Mouse (Mus musculus): ENCODE results near the gene Hoxd11.

Hoxd11 gene

DNA sequence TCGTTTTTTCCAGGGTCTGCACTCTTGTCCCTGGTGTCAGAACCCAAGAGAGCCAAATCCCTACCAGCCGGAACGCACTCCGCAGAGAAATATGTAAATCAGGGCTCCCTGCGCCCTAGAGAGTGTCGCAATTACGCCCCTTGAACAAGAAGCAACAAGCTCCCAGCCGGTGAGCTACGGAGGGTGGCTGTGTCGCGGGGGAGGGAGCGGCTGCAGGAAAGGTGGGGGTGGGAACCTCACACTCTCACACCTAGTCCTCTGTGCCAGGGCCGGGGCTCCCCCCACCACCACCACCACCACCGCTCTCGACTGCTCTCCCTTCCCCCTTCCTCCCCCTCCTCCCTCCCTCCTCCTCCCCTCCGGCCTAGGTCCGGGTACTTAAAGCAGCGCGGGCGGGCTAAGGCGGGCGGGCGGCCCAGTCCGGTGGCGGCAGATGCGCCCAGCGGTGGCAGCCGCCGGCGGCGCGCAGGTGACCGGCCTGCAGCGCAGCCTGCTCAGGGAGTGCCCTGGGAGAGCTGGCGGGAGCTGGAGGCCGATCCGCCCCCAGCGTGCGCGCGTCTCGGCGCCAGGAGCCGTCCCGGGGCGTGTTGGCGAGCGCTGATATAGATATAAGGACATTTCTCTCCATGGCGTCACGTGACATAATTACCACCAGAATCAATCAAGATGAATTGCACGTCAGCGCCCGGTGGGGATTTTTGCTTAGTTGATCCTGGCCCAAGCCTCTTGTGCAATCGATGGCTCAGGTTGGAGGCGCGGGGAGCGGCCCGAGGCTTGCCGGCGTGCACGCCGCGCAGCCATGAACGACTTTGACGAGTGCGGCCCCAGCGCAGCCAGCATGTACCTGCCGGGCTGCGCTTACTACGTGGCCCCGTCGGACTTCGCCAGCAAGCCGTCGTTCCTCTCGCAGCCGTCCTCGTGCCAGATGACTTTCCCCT, 2.5 kb downstream of the Hoxd11 start:
- no peak for DNase-seq (ENCODE audit: low spot score in 2 of 2)

GRCm38 (mm10) chr2:74682796-74683195, 3.4 kb downstream of the Hoxd11 start:
- DNase-seq (ENCODE audit: low spot score in 2 of 2), result no peak

GRCm38 (mm10) chr2:74683471-74683951, 4.2 kb downstream of the Hoxd11 start:
- DNase-seq (ENCODE audit: low spot score in 2 of 2), result no peak

- DNase-seq (ENCODE audit: low spot score in 2 of 2), result no peak
Observed at GRCm38 (mm10) chr2:74684106-74684505, 4.7 kb downstream of the Hoxd11 start.

GRCm38 (mm10) chr2:74685059-74685603, 5.8 kb downstream of the Hoxd11 start:
- DNase-seq (ENCODE audit: low spot score in 2 of 2), result no peak

- peak in 1 of 2 experiments; percentile 41 for DNase-seq (ENCODE audit: low spot score in 2 of 2)
Observed at GRCm38 (mm10) chr2:74686301-74686987, 7.1 kb downstream of the Hoxd11 start.

DNA sequence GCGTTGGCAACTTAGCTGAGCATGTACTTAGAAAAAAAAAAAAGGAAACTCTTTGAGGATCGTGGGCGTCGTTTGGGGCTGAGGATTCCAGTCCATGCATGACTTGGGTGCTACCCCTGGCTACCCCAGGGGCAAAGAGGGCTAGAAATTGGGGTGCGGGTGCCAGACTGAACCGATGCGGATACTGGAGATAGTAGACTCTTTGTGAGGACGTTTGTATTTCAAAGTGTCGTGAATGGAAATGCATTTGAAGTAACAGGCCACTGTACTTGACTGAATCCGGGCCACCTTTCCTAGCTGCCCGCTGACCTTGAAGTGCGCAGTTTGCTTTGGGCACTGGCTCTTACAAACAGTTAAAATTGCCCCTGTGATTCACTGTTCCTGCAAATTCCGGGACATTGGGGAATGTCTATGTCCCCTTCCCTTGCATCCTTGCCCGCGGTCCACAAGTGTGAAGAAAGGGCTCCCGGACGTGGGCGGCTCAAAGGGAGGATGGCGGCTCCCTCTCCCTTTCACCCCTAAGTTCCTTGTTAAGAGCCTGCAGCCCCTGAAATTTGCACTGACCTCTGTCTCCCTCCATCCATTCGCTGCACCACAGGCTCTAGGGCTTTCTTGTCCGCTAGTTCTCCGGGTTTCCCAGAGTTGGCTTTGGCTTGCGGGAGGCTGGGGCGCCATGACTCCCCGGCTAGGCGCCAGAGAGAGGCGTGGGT, 7.8 kb downstream of the Hoxd11 start:
- DNase-seq (ENCODE audit: low spot score in 2 of 2), result no peak

- no peak for DNase-seq (ENCODE audit: low spot score in 2 of 2)
Observed at GRCm38 (mm10) chr2:74687698-74688555, 8.6 kb downstream of the Hoxd11 start.

DNA sequence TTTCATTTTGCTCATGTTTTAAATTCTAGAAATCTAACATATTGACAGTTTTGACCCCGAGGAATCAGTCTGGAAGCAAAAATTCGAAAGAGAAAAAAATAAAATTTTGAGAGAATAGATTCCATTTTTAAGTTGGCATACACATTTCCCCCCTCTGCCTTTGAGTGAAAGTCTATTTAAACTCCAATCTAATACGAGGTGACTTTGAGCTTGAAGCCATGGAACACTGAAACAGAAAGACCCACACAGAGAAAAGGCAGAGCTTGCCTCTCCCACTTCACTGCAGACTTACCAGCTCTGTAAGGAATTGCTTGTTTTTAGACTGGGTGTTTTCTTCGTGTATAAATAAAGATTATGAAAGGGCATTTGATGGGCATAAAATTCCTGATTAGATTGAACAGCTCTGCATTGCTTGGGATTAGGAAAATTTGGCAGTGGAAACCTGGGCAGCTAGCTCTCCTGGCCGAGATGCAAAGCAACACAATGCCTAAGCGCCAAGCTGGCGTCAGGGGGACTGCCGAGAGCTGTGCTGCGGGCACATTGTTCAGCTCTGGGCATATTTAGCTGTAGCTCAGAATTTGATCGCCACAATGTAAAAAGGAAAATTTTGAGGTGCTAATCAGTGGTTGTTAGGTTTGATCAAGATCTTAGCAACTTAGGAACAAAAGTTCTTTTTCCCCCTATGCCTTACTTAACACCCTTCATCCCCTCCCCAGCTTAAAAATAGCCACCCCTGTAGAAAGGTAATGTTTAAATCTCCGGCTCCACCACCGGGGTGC, 9.6 kb downstream of the Hoxd11 start:
- no peak for DNase-seq (ENCODE audit: low spot score in 2 of 2)

- DNase-seq (ENCODE audit: low spot score in 2 of 2), result no peak
Observed at GRCm38 (mm10) chr2:74689574-74690337, 10.4 kb downstream of the Hoxd11 start.

DNA sequence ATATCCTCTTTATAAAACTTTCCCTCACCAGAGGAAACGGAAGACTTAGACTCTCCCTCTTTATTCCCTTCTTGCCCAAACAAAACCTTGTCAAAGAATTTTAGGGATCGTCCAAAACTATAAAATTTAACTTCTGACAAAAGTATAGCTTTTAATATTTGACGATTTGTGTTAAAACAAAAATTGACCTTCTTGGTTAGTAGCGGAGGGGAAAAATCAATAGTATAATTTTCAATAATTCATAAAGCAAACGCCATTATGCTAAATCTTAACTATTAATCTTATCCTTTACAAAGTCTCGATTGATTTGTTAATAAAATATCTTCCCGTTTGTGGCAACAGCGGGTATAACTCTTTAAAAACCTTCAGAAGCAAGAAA, 11.0 kb downstream of the Hoxd11 start:
- DNase-seq (ENCODE audit: low spot score in 2 of 2), result no peak

DNA sequence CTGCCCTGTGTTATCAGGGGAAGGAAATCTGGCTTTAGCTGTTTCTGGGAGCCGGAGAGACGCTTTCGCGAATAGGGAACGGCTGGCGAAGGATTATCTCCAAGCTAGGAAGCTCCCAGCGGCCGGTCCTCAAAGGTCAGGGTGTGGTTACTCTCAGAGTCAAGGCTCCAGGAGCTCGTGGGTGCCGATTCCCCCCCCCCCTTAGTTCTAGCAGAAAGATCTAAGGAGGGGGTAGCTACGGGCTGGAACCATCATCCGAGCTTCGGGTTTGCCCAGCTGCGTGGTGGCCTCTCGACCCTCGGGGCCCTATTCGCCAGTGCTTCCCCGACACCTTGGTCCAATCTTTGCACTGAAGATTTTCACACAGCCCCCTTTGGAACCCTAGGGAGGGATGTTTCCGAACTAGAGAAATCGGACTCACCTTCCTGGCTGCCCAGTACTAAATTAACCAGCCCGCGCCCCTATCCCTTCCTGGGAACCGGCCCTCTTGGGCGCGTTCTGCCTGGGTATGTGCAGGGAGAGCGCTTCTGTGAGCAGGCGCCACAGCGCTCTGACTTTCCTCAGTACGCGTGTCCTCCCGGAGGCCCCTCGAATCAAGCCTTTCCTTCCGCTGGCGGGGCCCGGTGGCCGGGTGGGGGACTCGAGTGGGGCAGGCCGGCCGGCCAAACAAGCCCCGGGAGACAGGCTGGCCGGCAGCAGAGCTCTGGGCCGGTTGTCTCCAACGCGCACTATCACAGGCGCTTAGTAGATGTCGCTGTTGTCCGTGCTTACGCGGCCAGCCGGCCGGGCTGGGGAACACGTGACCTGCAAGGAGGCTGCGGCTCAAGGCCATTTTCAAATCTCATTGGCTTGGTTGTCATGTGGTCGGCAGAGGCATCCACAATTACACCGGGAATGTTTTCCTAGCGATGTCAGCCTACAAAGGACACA, 11.9 kb downstream of the Hoxd11 start, which contains the start of gene Hoxd10:
Hoxd10 (plus strand) TSS at position 903 of the 930 bp plus-strand sequence.
- DNase-seq (ENCODE audit: low spot score in 2 of 2), result no peak

DNA sequence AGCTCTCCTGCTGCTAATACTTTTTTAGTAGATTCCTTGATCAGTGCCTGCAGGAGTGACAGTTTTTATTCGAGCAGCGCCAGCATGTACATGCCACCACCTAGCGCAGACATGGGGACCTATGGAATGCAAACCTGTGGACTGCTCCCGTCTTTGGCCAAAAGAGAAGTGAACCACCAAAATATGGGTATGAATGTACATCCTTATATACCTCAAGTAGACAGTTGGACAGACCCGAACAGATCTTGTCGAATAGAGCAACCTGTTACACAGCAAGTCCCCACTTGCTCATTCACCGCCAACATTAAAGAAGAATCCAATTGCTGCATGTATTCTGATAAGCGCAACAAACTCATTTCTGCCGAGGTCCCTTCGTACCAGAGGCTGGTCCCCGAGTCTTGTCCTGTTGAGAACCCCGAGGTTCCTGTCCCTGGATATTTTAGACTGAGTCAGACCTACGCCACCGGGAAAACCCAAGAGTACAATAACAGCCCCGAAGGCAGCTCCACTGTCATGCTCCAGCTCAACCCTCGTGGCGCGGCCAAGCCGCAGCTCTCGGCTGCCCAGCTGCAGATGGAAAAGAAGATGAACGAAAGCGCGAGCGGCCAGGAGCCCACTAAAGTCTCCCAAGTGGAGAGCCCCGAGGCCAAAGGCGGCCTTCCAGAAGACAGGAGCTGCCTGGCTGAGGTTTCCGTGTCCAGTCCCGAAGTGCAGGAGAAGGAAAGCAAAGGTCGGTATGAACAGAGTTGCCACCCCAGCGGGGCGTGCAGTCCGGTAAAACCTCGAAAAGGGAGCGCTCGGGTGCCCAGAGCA, 12.8 kb downstream of the Hoxd11 start:
- no peak for DNase-seq (ENCODE audit: low spot score in 2 of 2)

GRCm38 (mm10) chr2:74692808-74693431, 13.6 kb downstream of the Hoxd11 start:
- no peak for DNase-seq (ENCODE audit: low spot score in 2 of 2)

GRCm38 (mm10) chr2:74693432-74693827, 14.1 kb downstream of the Hoxd11 start:
- DNase-seq (ENCODE audit: low spot score in 2 of 2), result no peak

- DNase-seq (ENCODE audit: low spot score in 2 of 2), result no peak
Observed at GRCm38 (mm10) chr2:74694066-74694465, 14.7 kb downstream of the Hoxd11 start.

- no peak for DNase-seq (ENCODE audit: low spot score in 2 of 2)
Observed at GRCm38 (mm10) chr2:74695383-74695782, 16.0 kb downstream of the Hoxd11 start.
